Mouse (Mus musculus) forebrain, embryonic 11.5 days (tissue): Measurements from ENCODE around the gene Myo18a. TPM values are rescaled to one million over a fixed set of nuclear protein-coding genes. Genes with fewer than 3 reads are reported as not detected.
A peak's percentile ranks its signal among the peaks of the same experiment; 100 is the strongest.

Experiments
- ATAC-seq: fragments of 200-750 bp; cut with Nextera tagmentation; replicated peaks from 2 replicates; pipeline ENCODE4 v1.8.0; 2017; ENCODE audit warnings: moderate TSS enrichment; ENCODE audit not compliant: low FRiP score
- DNase-seq: peaks from one replicate; pipeline ENCODE4 v3.0.0-alpha.2; 2017; ENCODE audit warnings: low spot score
- H3K27ac ChIP-seq: fragments of 300-500 bp; sonication (generic); 2 replicates; pipeline ENCODE4 v1.5.1; 2014; ENCODE audit warnings: low read depth, low read length
- H3K27me3 ChIP-seq: fragments of 300-500 bp; sonication (generic); 2 replicates; pipeline ENCODE4 v1.6.1; 2014; ENCODE audit warnings: mild to moderate bottlenecking, low read length, mixed read lengths; ENCODE audit not compliant: control insufficient read depth, insufficient read depth
- H3K36me3 ChIP-seq: fragments of 300-500 bp; sonication (generic); 2 replicates; pipeline ENCODE4 v1.6.1; 2014; ENCODE audit warnings: mild to moderate bottlenecking, low read length, moderate library complexity, mixed read lengths; ENCODE audit not compliant: control insufficient read depth, insufficient read depth
- H3K4me1 ChIP-seq: fragments of 300-500 bp; sonication (generic); replicated peaks from 2 replicates; pipeline ENCODE4 v1.6.1; 2014; ENCODE audit warnings: low read length, mixed read lengths; ENCODE audit not compliant: control insufficient read depth, insufficient read depth
- H3K4me2 ChIP-seq: fragments of 300-500 bp; sonication (generic); 2 replicates; pipeline ENCODE4 v1.6.1; 2014; ENCODE audit warnings: low read depth, mild to moderate bottlenecking, low read length, moderate library complexity, mixed read lengths; ENCODE audit not compliant: severe bottlenecking
- H3K4me3 ChIP-seq: fragments of 300-500 bp; sonication (generic); 2 replicates; pipeline ENCODE4 v1.5.1; 2014; ENCODE audit warnings: low read depth, low read length
- H3K9ac ChIP-seq: fragments of 300-500 bp; sonication (generic); 2 replicates; pipeline ENCODE4 v1.6.1; 2014; ENCODE audit warnings: low read length
- H3K9me3 ChIP-seq: fragments of 300-500 bp; sonication (generic); 2 replicates; pipeline ENCODE4 v1.6.1; 2016; ENCODE audit warnings: low read length, mixed read lengths; ENCODE audit not compliant: control insufficient read depth
- WGBS: fragments of 180-500 bp; shearing (Covaris S2); extraction: QIAGEN DNeasy Blood & Tissue Kit; methylation state at CpG from one replicate; pipeline ENCODE4 v1.1.7; 2014; 5-methylcytosine and 5-hydroxymethylcytosine counted together
- polyA plus RNA-seq: library from polyadenylated mRNA; unstranded; fragments of >200 nt; fragmentation: Nextera tagmentation; extraction: Ambion mirVana; gene quantifications from 2 replicates; pipeline ENCODE4 v1.2.1, GENCODE M21; 2014

Gene Myo18a
- polyA plus RNA-seq, 1 experiment from 2014 or later = 31.4 TPM

GRCm38 (mm10) chr11:77795216-77795615 is 32.2 kb downstream of the Myo18a start:
- Histone ChIP-seq H3K4me1 (peaks cover 7% of the 10 kb centered on the region), H3K4me3 (no peak overlapping the region), H3K36me3 (no peaks in the 10 kb centered on the region), H3K9ac (no peak overlapping the region), H3K27me3 (no peaks in the 10 kb centered on the region), H3K27ac (no peak overlapping the region), H3K9me3 (no peaks in the 10 kb centered on the region), H3K4me2 (no peak overlapping the region)
- DNase-seq (no peak), ATAC-seq (no peak)
- 78% methylated on average over 5 of the region's 5 CpGs for WGBS

- ATAC-seq (no peak), DNase-seq (no peak)
- no peak overlapping the region for H3K27ac ChIP-seq
- no peaks in the 10 kb centered on the region for H3K9me3 ChIP-seq
- no peak overlapping the region for H3K4me2 ChIP-seq
- H3K9ac ChIP-seq = no peak overlapping the region
- H3K36me3 ChIP-seq = no peaks in the 10 kb centered on the region
- no peak overlapping the region for H3K4me3 ChIP-seq
- H3K27me3 ChIP-seq = no peaks in the 10 kb centered on the region
- 77% methylated on average over 9 of the region's 9 CpGs for WGBS
- peaks cover 6% of the 10 kb centered on the region; the same call in 1 of the 2 replicates for H3K4me1 ChIP-seq
Observed at GRCm38 (mm10) chr11:77800491-77800868, 37.4 kb downstream of the Myo18a start.

DNA sequence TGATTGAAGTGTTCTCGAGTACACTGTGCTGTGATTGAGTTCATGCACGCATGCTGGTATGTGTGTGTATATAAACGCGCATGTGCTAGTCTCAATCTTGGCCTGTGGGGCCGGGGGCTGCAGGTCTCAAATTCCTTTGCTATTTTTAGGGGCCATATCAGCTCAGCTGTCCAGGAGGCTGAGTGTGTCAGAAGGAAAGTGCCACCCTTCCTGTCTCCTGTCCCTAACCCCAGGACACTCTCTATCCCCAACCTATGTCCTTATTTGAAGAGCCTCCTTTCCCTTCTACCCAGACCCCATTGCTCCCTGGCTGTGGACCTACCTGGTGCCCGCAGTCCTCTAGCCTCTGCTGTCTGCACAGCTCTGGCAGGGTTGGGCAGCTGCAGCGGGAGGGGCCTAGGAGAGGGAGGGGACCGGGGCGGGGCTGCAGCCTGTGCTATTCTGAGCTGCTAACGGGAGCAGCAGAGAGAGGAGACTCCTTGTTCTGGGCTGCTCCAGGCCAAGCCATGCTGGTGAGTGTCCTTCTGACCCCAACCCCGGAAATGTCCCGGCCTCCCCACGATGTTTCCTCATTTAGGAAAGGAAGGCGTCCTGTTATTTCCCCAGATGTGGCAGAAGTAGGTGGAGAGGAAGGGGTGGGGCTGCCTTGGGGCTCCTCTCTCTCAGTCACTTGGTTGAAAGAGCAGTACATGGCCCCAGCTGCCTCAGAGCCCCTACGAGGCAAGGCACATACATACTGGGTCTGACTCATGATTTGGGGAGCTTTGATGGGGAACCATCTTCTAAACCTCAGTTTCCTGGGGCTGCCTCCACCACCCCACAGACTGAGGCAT is 38.0 kb downstream of the Myo18a start:
- Histone ChIP-seq H3K9ac (no peak overlapping the region), H3K4me3 (no peak overlapping the region), H3K9me3 (no peaks in the 10 kb centered on the region), H3K36me3 (no peaks in the 10 kb centered on the region), H3K27ac (no peak overlapping the region), H3K27me3 (no peaks in the 10 kb centered on the region), H3K4me1 (peaks cover 6% of the 10 kb centered on the region; the same call in 1 of the 2 replicates), H3K4me2 (no peak overlapping the region)
- ATAC-seq (peak; percentile 56; the same call in 1 of the 2 replicates), DNase-seq (no peak)
- 32% methylated on average over 15 of the region's 15 CpGs for WGBS

DNA sequence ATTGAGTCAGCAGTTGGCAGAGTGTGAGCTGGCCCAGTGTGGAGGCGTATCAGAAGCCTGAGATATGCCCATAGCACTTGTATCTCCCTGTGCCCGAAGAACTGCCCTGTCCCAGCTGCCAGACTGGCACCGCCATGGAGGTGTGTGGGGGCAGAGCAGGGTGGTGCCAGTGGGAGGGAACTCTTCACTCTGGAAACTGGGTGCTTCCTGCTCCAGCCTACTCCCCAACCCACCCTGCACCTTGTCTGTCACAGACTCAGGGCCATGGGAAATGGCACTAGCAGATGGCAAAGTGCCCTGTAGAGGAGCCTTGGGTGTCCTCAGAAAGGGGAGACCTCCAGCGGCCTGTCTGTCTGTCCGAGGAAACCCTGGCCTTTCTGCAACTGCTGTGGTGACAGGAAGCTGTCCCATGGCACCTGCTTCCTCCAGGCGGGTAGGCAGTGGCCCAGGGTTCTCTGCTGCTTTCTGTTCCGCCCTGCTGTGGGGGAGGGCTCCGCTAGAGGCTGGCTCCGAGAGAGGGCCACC is 39.4 kb downstream of the Myo18a start:
- Histone ChIP-seq H3K36me3 (no peaks in the 10 kb centered on the region), H3K9me3 (no peaks in the 10 kb centered on the region), H3K4me2 (no peak overlapping the region), H3K27me3 (no peaks in the 10 kb centered on the region), H3K4me1 (peaks cover 6% of the 10 kb centered on the region; the same call in 1 of the 2 replicates), H3K9ac (no peak overlapping the region), H3K27ac (no peak overlapping the region), H3K4me3 (no peak overlapping the region)
- no peak for DNase-seq
- no peak for ATAC-seq
- WGBS = 74% methylated on average over 9 of the region's 9 CpGs

DNA sequence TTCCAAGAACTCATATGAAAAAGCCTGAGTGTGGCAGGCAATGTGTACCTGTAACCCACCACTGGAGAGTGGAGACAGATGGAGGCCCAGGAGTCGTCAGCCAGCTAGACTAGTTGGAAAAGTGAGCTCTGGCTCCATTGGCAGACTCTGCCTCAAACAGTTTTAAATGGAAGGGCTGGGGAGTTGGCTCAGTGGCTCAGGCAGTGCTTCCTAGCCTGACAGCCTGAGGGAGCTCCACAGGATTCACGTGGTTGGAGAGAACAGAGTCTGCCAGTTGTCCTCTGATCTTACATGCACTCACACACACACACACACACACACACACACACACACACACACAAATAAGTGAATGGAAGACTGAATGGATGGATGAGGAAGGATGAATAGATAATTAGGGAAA is 43.2 kb downstream of the Myo18a start:
- no peaks in the 10 kb centered on the region for H3K9me3 ChIP-seq

DNA sequence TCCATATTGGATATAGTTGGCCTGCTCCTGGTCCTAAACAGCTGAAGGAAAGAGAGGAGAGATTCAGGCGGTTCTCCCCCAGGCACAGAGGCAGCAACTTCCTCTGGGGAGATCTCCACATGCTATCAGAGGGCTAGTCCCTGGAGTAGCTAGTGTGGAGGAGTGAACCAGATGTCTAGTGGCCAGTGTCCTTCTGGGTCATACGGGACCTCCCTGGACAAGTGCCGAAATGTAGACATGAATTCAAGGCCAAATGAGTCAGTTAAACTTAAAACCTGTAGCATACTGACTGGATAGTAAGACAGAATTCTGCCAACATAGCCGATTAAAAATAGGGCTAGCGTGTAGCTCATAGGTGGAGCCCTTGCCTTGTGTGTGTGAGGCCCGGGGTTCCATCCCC is 43.8 kb downstream of the Myo18a start:
- DNase-seq = no peak
- H3K27ac ChIP-seq = no peak overlapping the region
- WGBS = 77% methylated on average over 6 of the region's 6 CpGs
- H3K36me3 ChIP-seq = no peaks in the 10 kb centered on the region
- H3K9ac ChIP-seq = no peak overlapping the region
- no peaks in the 10 kb centered on the region for H3K9me3 ChIP-seq
- no peaks in the 10 kb centered on the region for H3K27me3 ChIP-seq
- no peak for ATAC-seq
- no peak overlapping the region for H3K4me3 ChIP-seq
- no peak overlapping the region for H3K4me2 ChIP-seq
- H3K4me1 ChIP-seq = peaks cover 7% of the 10 kb centered on the region

More for the DNA sequence above, 43.2 kb downstream of the Myo18a start:
- 17% methylated on average over 2 of the region's 2 CpGs for WGBS
- no peak overlapping the region for H3K9ac ChIP-seq
- ATAC-seq = no peak
- no peaks in the 10 kb centered on the region for H3K27me3 ChIP-seq
- no peak overlapping the region for H3K4me3 ChIP-seq
- no peak overlapping the region for H3K27ac ChIP-seq
- DNase-seq = no peak
- H3K4me1 ChIP-seq = peaks cover 10% of the 10 kb centered on the region
- H3K36me3 ChIP-seq = no peaks in the 10 kb centered on the region
- H3K4me2 ChIP-seq = no peak overlapping the region

GRCm38 (mm10) chr11:77808051-77808465 is 45.0 kb downstream of the Myo18a start:
- no peak overlapping the region for H3K4me3 ChIP-seq

GRCm38 (mm10) chr11:77809215-77809614 is 46.2 kb downstream of the Myo18a start:
- no peak for DNase-seq
- ATAC-seq = no peak
- Histone ChIP-seq H3K36me3 (no peaks in the 10 kb centered on the region), H3K4me3 (no peak overlapping the region), H3K4me1 (peaks cover 7% of the 10 kb centered on the region), H3K27ac (no peak overlapping the region), H3K9ac (no peak overlapping the region), H3K4me2 (no peak overlapping the region), H3K27me3 (no peaks in the 10 kb centered on the region), H3K9me3 (no peaks in the 10 kb centered on the region)
- WGBS = 79% methylated on average over 4 of the region's 4 CpGs

More at GRCm38 (mm10) chr11:77808051-77808465, 45.0 kb downstream of the Myo18a start:
- H3K4me1 ChIP-seq = peaks cover 7% of the 10 kb centered on the region
- DNase-seq (no peak), ATAC-seq (0 out of 2 replicates have a peak, but pooled peaks have one; percentile 27)
- peak overlapping the region; percentile 39; the same call in 1 of the 2 replicates for H3K9ac ChIP-seq
- 12% methylated on average over 5 of the region's 5 CpGs for WGBS
- H3K36me3 ChIP-seq = no peaks in the 10 kb centered on the region
- H3K27me3 ChIP-seq = no peaks in the 10 kb centered on the region
- H3K9me3 ChIP-seq = no peaks in the 10 kb centered on the region
- 0 out of 2 replicates have a peak overlapping the region, but pooled peaks have one; percentile 16 for H3K4me2 ChIP-seq
- H3K27ac ChIP-seq = 0 out of 2 replicates have a peak overlapping the region, but pooled peaks have one; percentile 12
